Mouse (Mus musculus) left cerebral cortex, adult 11 months (tissue): Measurements from ENCODE around the gene Cpne2.

Experiments used
- DNase-seq: peaks from one replicate; pipeline ENCODE4 v3.0.0; 2022; ENCODE audit warnings: low spot score

Cpne2 gene

GRCm38 (mm10) chr8:94581820-94582483 lies 49.2 kb downstream of the Cpne2 start:
- DNase-seq = no peak

- DNase-seq = no peak
Measured at GRCm38 (mm10) chr8:94582569-94582968, 49.8 kb downstream of the Cpne2 start.

GRCm38 (mm10) chr8:94584238-94584817 lies 51.5 kb downstream of the Cpne2 start:
- DNase-seq = peak; percentile 53

GRCm38 (mm10) chr8:94591691-94592090 lies 58.9 kb downstream of the Cpne2 start:
- DNase-seq = no peak

- DNase-seq = no peak
Measured at GRCm38 (mm10) chr8:94594211-94594610, 61.4 kb downstream of the Cpne2 start.

GRCm38 (mm10) chr8:94600478-94600877 lies 67.7 kb downstream of the Cpne2 start:
- no peak for DNase-seq

GRCm38 (mm10) chr8:94601034-94601606 lies 68.3 kb downstream of the Cpne2 start:
- DNase-seq = peak; percentile 15

- DNase-seq = peak; percentile 99
Measured at GRCm38 (mm10) chr8:94601607-94602385, 69.0 kb downstream of the Cpne2 start, which contains the start of the genes Rspry1 and Fam192a. TSS of gene Rspry1 (plus strand) at chr8:94601937. TSS of gene Fam192a (minus strand) at chr8:94601997.

- no peak for DNase-seq
Measured at GRCm38 (mm10) chr8:94602471-94603131, 69.8 kb downstream of the Cpne2 start.

GRCm38 (mm10) chr8:94604030-94604429 lies 71.2 kb downstream of the Cpne2 start:
- DNase-seq = no peak

GRCm38 (mm10) chr8:94607064-94607463 lies 74.3 kb downstream of the Cpne2 start:
- no peak for DNase-seq
